Mouse (Mus musculus) activated CD4-positive, CD25-positive, alpha-beta regulatory T cell (primary cell): Measurements from ENCODE around the gene Inip. TPM values are rescaled to one million over a fixed set of nuclear protein-coding genes. Genes with fewer than 3 reads are reported as not detected.

Experiments used
- polyA plus RNA-seq, 2 experiments: library from polyadenylated mRNA; unstranded; fragments of 100-300 nt; shearing (Covaris generic); gene quantifications; one replicate each; pipeline ENCODE4 v1.2.1; 2017

Gene Inip
- polyA plus RNA-seq, result 10 to 100 TPM; 55.0 to 72.4 TPM

DNA sequence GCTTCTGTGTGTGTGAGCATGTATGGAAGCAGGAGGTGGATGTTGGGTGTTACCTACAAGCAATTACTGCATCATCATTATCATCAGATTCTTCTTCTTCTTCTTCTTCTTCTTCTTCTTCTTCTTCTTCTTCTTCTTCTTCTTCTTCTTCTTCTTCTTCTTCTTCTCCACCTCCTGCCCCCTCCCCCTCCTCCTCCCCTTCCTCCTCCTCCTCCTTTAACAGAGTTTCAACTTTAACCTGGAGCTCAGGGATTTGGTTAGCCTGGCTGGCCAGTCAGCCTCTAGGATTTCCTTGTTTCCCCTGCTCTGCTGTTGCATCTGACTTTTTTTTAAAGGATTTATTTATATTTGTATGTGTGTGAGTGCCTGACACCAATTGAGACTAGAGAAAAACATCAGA lies at the start of gene Inip:
Gene Inip (minus strand): TSS at position 101 of the 400 bp plus-strand sequence.

DNA sequence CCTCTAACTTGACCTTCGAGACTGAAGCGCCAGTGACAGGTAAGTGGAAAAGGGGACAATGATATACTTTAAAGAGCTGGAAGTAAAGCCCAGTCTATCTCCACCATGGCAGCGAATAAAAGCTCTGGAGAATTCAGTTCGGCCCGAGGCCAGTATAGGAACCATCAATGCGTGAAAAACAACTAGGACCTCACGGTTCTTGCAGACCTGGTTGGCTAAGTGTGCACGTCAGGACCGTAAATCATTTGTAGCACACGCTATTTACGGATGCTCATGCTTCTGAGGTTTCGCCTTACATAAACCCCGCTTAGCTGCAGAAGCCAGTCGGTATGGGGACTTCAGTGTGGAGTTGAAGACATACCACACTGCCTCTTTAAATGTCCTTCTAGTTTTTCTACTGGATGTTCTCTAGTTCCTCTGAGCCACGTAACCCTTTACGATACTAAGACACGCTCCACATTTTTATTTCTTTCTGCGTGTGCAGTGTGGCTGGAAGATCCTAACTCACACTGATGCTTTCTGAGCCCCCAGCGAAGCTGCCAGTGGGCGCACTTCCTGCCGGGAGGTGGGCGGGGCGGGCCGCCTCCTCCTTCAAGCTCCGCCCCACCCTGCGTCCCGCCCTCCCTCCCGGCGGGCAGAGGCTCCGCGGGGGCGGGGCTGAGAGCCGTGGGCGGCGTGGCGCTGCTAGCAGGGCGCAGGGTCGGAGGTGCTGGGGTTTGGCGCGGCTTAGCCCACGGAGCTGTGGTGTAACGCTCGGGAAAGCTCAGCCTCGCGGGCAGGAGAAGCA lies 4.0 kb upstream of the Inip start, which contains the start of gene Snx30:
Gene Snx30 (plus strand): TSS at position 660 of the 787 bp plus-strand sequence.

Other genes with a start within 250 kb of the Inip start
- 10 to 100 TPM; 28.2 to 38.6 TPM for gene Hsdl2, start 220.0 kb downstream of the Inip start, polyA plus RNA-seq
- 10 to 100 TPM; 13.5 to 17.3 TPM for gene E130308A19Rik, start 175.4 kb downstream of the Inip start, polyA plus RNA-seq
- gene Snx30, start 4.3 kb upstream of the Inip start, polyA plus RNA-seq, result 1 to 10 TPM; 4.9 to 8.3 TPM
- gene Slc46a2, start 113.5 kb upstream of the Inip start, polyA plus RNA-seq, result not detected
- gene Mup4, start 159.1 kb upstream of the Inip start, polyA plus RNA-seq, result not detected
- not detected for gene Mup6, start 162.7 kb upstream of the Inip start, polyA plus RNA-seq